Mouse (Mus musculus) embryonic facial prominence, embryonic 13.5 days (tissue): ENCODE data around the gene Asap3. TPM values are rescaled to one million over a fixed set of nuclear protein-coding genes. Genes with fewer than 3 reads are reported as not detected.
A peak's percentile ranks its signal among the peaks of the same experiment; 100 is the strongest.

Experiments
- ATAC-seq: fragments of 200-750 bp; cut with Nextera tagmentation; 2 replicates; pipeline ENCODE4 v1.8.0; 2017; ENCODE audit warnings: low read depth; ENCODE audit not compliant: insufficient number of reproducible peaks, insufficient read depth, low FRiP score, low TSS enrichment
- H3K27ac ChIP-seq: fragments of 300-500 bp; sonication (generic); 2 replicates; pipeline ENCODE4 v1.5.1; 2015; ENCODE audit warnings: moderate library complexity, mild to moderate bottlenecking, inconsistent platforms
- H3K27me3 ChIP-seq: fragments of 300-500 bp; sonication (generic); 2 replicates; pipeline ENCODE4 v1.6.1; 2015; ENCODE audit warnings: mild to moderate bottlenecking, inconsistent platforms
- H3K36me3 ChIP-seq: fragments of 300-500 bp; sonication (generic); 2 replicates; pipeline ENCODE4 v1.6.1; 2015; ENCODE audit warnings: mild to moderate bottlenecking, inconsistent platforms
- H3K4me1 ChIP-seq: fragments of 300-500 bp; sonication (generic); 2 replicates; pipeline ENCODE4 v1.6.1; 2015; ENCODE audit warnings: inconsistent platforms
- H3K4me2 ChIP-seq: fragments of 300-500 bp; sonication (generic); 2 replicates; pipeline ENCODE4 v1.6.1; 2015; ENCODE audit warnings: moderate library complexity, mild to moderate bottlenecking, inconsistent platforms
- H3K4me3 ChIP-seq: fragments of 300-500 bp; sonication (generic); 2 replicates; pipeline ENCODE4 v1.5.1; 2015; ENCODE audit warnings: mild to moderate bottlenecking, inconsistent platforms
- H3K9ac ChIP-seq: fragments of 300-500 bp; sonication (generic); 2 replicates; pipeline ENCODE4 v1.6.1; 2015; ENCODE audit warnings: mild to moderate bottlenecking, inconsistent platforms
- H3K9me3 ChIP-seq: fragments of 300-500 bp; sonication (generic); 2 replicates; pipeline ENCODE4 v1.6.1; 2016; ENCODE audit warnings: inconsistent platforms
- whole genome bisulfite sequencing: fragments of 180-500 bp; shearing (Covaris S2); methylation state at CpG from one replicate; pipeline ENCODE4 v1.1.7; 2015; ENCODE audit warnings: mixed read lengths; 5-methylcytosine and 5-hydroxymethylcytosine counted together
- polyA plus RNA-seq: library from polyadenylated mRNA; unstranded; fragments of >200 nt; fragmentation: Nextera tagmentation; extraction: Ambion mirVana; gene quantifications from 2 replicates; pipeline ENCODE4 v1.2.1, GENCODE M21; 2015

Gene Asap3
- polyA plus RNA-seq, 1 experiment from 2014 or later: 10.9 TPM

- Histone ChIP-seq H3K4me2 (peak overlapping the region; percentile 96), H3K27me3 (peaks cover 81% of the 10 kb centered on the region), H3K4me1 (peaks cover 45% of the 10 kb centered on the region), H3K36me3 (peaks cover 24% of the 10 kb centered on the region), H3K27ac (no peak overlapping the region), H3K4me3 (peak overlapping the region; percentile 54; the same call in 1 of the 2 replicates), H3K9me3 (no peaks in the 10 kb centered on the region), H3K9ac (no peak overlapping the region)
- WGBS: 3% methylated on average over 12 of the region's 12 CpGs
- ATAC-seq: no peak
Measured at GRCm38 (mm10) chr4:136246568-136246969, 40.4 kb downstream of the Asap3 start.

- Histone ChIP-seq H3K9me3 (no peaks in the 10 kb centered on the region), H3K36me3 (peaks cover 19% of the 10 kb centered on the region), H3K9ac (peak overlapping the region; percentile 66), H3K4me1 (peaks cover 45% of the 10 kb centered on the region), H3K4me3 (peak overlapping the region; percentile 54), H3K27ac (no peak overlapping the region), H3K4me2 (peak overlapping the region; percentile 96), H3K27me3 (peaks cover 88% of the 10 kb centered on the region)
- WGBS: 1% methylated on average over 14 of the region's 14 CpGs
- no peak for ATAC-seq
Measured at GRCm38 (mm10) chr4:136247386-136247728, 41.2 kb downstream of the Asap3 start.

- H3K4me1 ChIP-seq: peaks cover 45% of the 10 kb centered on the region
- no peak within 1 kb of the TSS for H3K27ac ChIP-seq
- H3K9ac ChIP-seq: peak within 1 kb of the TSS; percentile 66
- peaks cover 14% of the 10 kb centered on the region for H3K36me3 ChIP-seq
- WGBS: 1% methylated on average over 46 of the region's 46 CpGs
- no peaks in the 10 kb centered on the region for H3K9me3 ChIP-seq
- ATAC-seq: no peak
- peak within 1 kb of the TSS; percentile 96 for H3K4me2 ChIP-seq
- H3K27me3 ChIP-seq: peaks cover 92% of the 10 kb centered on the region
- H3K4me3 ChIP-seq: peak within 1 kb of the TSS; percentile 54
Measured at GRCm38 (mm10) chr4:136247729-136248463, 41.7 kb downstream of the Asap3 start, which contains the start of gene Tcea3. TSS of gene Tcea3 (plus strand) at chr4:136247729.

- peak overlapping the region; percentile 54 for H3K4me3 ChIP-seq
- peaks cover 6% of the 10 kb centered on the region for H3K36me3 ChIP-seq
- peaks cover 88% of the 10 kb centered on the region for H3K27me3 ChIP-seq
- no peak overlapping the region for H3K27ac ChIP-seq
- H3K4me1 ChIP-seq: peaks cover 45% of the 10 kb centered on the region
- peak overlapping the region; percentile 66 for H3K9ac ChIP-seq
- H3K9me3 ChIP-seq: no peaks in the 10 kb centered on the region
- WGBS: 1% methylated on average over 37 of the region's 37 CpGs
- no peak for ATAC-seq
- peak overlapping the region; percentile 96 for H3K4me2 ChIP-seq
Measured at GRCm38 (mm10) chr4:136248464-136249331, 42.5 kb downstream of the Asap3 start.

GRCm38 (mm10) chr4:136249332-136249647, 43.1 kb downstream of the Asap3 start:
- H3K36me3 ChIP-seq: no peaks in the 10 kb centered on the region; the same call in 1 of the 2 replicates
- peak overlapping the region; percentile 54 for H3K4me3 ChIP-seq
- H3K9ac ChIP-seq: no peak overlapping the region
- WGBS: 6% methylated on average over 11 of the region's 11 CpGs
- H3K9me3 ChIP-seq: no peaks in the 10 kb centered on the region
- H3K27me3 ChIP-seq: peaks cover 82% of the 10 kb centered on the region
- peak overlapping the region; percentile 96 for H3K4me2 ChIP-seq
- no peak overlapping the region for H3K27ac ChIP-seq
- ATAC-seq: no peak
- H3K4me1 ChIP-seq: peaks cover 45% of the 10 kb centered on the region

- no peak overlapping the region for H3K27ac ChIP-seq
- no peaks in the 10 kb centered on the region; the same call in 1 of the 2 replicates for H3K36me3 ChIP-seq
- H3K27me3 ChIP-seq: peaks cover 78% of the 10 kb centered on the region
- no peak overlapping the region for H3K9ac ChIP-seq
- H3K4me2 ChIP-seq: no peak overlapping the region
- H3K4me3 ChIP-seq: peak overlapping the region; percentile 54; the same call in 1 of the 2 replicates
- 27% methylated on average over 9 of the region's 9 CpGs for WGBS
- ATAC-seq: no peak
- peaks cover 45% of the 10 kb centered on the region for H3K4me1 ChIP-seq
- no peaks in the 10 kb centered on the region for H3K9me3 ChIP-seq
Measured at GRCm38 (mm10) chr4:136249780-136250179, 43.6 kb downstream of the Asap3 start.

GRCm38 (mm10) chr4:136255919-136256318, 49.8 kb downstream of the Asap3 start:
- no peak for ATAC-seq

GRCm38 (mm10) chr4:136256696-136257095, 50.5 kb downstream of the Asap3 start:
- H3K27ac ChIP-seq: no peak overlapping the region
- H3K4me3 ChIP-seq: no peak overlapping the region

More at GRCm38 (mm10) chr4:136255919-136256318, 49.8 kb downstream of the Asap3 start:
- H3K4me1 ChIP-seq: peaks cover 4% of the 10 kb centered on the region; the same call in 1 of the 2 replicates
- no peaks in the 10 kb centered on the region for H3K36me3 ChIP-seq
- H3K27me3 ChIP-seq: peaks cover 18% of the 10 kb centered on the region
- no peak overlapping the region for H3K4me3 ChIP-seq
- H3K27ac ChIP-seq: no peak overlapping the region
- 73% methylated on average over 6 of the region's 6 CpGs for WGBS
- no peak overlapping the region for H3K4me2 ChIP-seq
- no peak overlapping the region for H3K9ac ChIP-seq
- no peaks in the 10 kb centered on the region for H3K9me3 ChIP-seq

GRCm38 (mm10) chr4:136259916-136260315, 53.8 kb downstream of the Asap3 start:
- 0 out of 2 replicates have a peak, but pooled peaks cover 3% of the 10 kb centered on the region for H3K27me3 ChIP-seq
- H3K27ac ChIP-seq: no peak overlapping the region
- no peaks in the 10 kb centered on the region for H3K9me3 ChIP-seq
- H3K4me2 ChIP-seq: no peak overlapping the region
- H3K9ac ChIP-seq: no peak overlapping the region
- 55% methylated on average over 3 of the region's 3 CpGs for WGBS
- H3K36me3 ChIP-seq: no peaks in the 10 kb centered on the region
- no peak overlapping the region for H3K4me3 ChIP-seq
- no peak for ATAC-seq
- peaks cover 5% of the 10 kb centered on the region; the same call in 1 of the 2 replicates for H3K4me1 ChIP-seq

More at GRCm38 (mm10) chr4:136256696-136257095, 50.5 kb downstream of the Asap3 start:
- no peak for ATAC-seq
- no peak overlapping the region for H3K9ac ChIP-seq
- H3K9me3 ChIP-seq: no peaks in the 10 kb centered on the region
- no peaks in the 10 kb centered on the region for H3K36me3 ChIP-seq
- no peak overlapping the region for H3K4me2 ChIP-seq
- WGBS: 79% methylated on average over 10 of the region's 10 CpGs
- H3K27me3 ChIP-seq: peaks cover 10% of the 10 kb centered on the region
- peaks cover 5% of the 10 kb centered on the region; the same call in 1 of the 2 replicates for H3K4me1 ChIP-seq

GRCm38 (mm10) chr4:136260491-136261180, 54.5 kb downstream of the Asap3 start:
- H3K4me2 ChIP-seq: no peak overlapping the region
- H3K36me3 ChIP-seq: no peaks in the 10 kb centered on the region
- H3K9ac ChIP-seq: 0 out of 2 replicates have a peak overlapping the region, but pooled peaks have one; percentile 32
- H3K4me1 ChIP-seq: peaks cover 5% of the 10 kb centered on the region; the same call in 1 of the 2 replicates
- ATAC-seq: no peak
- WGBS: 37% methylated on average over 10 of the region's 10 CpGs
- no peak overlapping the region for H3K27ac ChIP-seq
- H3K27me3 ChIP-seq: 0 out of 2 replicates have a peak, but pooled peaks cover 6% of the 10 kb centered on the region
- H3K4me3 ChIP-seq: no peak overlapping the region
- no peaks in the 10 kb centered on the region for H3K9me3 ChIP-seq

GRCm38 (mm10) chr4:136261912-136262311, 55.7 kb downstream of the Asap3 start:
- Histone ChIP-seq H3K9ac (no peak overlapping the region), H3K4me1 (peaks cover 9% of the 10 kb centered on the region), H3K9me3 (no peaks in the 10 kb centered on the region), H3K36me3 (no peaks in the 10 kb centered on the region), H3K27me3 (0 out of 2 replicates have a peak, but pooled peaks cover 6% of the 10 kb centered on the region), H3K27ac (no peak overlapping the region), H3K4me3 (no peak overlapping the region), H3K4me2 (no peak overlapping the region)
- no peak for ATAC-seq
- WGBS: 58% methylated on average over 10 of the region's 10 CpGs
